Mouse (Mus musculus): ENCODE data around the gene Actr5.

GRCm38 (mm10) chr2:158610488-158611325 is 14.0 kb upstream of the Actr5 start, which contains the start of gene Slc32a1:
- TF ChIP-seq CTCF (IDR thresholded peaks at IDR 0.05; ENCODE audit: low read depth): no peak
- no peak for TF ChIP-seq EP300 (optimal IDR thresholded peaks at IDR 0.05)

Data from stomach, postnatal 0 days (tissue).